Mouse (Mus musculus) cerebellum, postnatal 10 days (tissue): Measurements from ENCODE around the gene Cdcp1.
A peak's percentile ranks its signal among the peaks of the same experiment; 100 is the strongest.

Source experiments
- DNase-seq, 2 experiments: peaks; one replicate each; pipeline ENCODE4 v3.0.0; 2021; ENCODE audit warnings: mixed read lengths in 2 of 2

Cdcp1 gene

GRCm38 (mm10) chr9:123215621-123216440, at the start of gene Cdcp1:
Cdcp1 (minus strand) TSS chr9:123216038.
- DNase-seq: no peak

GRCm38 (mm10) chr9:123260611-123261021, 44.8 kb upstream of the Cdcp1 start, which contains the start of gene Tmem158:
Tmem158 (minus strand) TSS chr9:123260764.
- DNase-seq: peak; percentile 87 to 94

DNA sequence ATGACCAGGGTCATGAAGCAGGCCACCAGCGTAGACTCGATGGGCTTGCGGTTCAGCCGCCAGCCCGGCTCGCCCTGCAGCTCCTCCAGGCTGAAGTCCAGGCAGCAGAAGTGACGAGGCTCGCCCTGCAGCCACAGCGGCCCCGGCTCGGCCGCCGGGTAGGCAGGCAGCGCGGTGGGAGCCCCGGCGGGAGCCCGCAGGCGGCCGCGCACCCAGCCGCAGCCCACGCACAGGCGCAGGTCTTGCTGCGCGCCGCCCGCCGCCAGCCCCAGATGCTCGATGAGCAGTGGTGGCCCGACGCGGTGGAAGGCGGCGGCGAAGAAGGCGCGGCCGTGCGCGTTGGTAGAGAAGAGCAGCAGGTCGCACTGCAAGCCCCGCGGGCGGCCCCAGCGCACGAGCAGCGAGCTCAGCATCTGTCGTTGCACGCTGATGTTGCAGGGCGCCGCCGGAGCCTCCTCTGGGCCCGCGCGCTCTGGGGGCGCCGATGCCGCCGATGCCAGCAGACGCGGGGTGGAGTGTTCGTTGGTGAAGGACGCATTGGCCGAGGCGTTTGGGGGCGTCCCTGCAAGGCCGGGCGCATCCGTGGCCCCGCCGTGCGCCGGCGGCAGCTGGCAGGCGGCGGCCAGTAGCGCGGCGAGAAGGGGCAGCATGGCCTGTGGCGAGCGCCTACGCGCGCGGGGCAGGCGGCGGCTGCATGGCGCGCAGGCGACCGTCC, 44.2 kb upstream of the Cdcp1 start:
- DNase-seq: peak; percentile 64 to 69

GRCm38 (mm10) chr9:123259461-123259895, 43.6 kb upstream of the Cdcp1 start:
- DNase-seq: peak; percentile 95

- DNase-seq: peak; percentile 69 to 71
These were observed 43.0 kb upstream of the Cdcp1 start for GRCm38 (mm10) chr9:123258796-123259195.

DNA sequence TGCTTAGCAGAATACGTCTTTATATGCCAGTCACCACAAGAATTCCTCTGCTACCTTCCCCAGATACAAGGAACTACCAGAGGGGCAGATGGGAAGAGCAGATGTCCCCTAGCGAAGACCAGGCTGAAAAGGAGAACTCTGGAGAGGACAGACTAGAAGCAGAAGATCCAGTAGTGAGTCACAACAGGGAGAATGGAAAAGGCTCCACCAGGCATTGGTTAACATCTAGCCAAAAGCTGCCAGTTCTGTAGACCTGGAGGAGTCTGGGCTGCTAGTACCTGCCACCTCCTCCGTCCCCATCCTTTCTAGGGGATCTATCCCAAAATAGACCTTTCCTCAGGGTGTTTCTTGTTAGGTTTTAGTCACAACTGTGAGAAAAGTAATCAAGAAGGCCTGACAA, 39.9 kb upstream of the Cdcp1 start:
- DNase-seq: no peak

- DNase-seq: no peak
These were observed 32.2 kb upstream of the Cdcp1 start for GRCm38 (mm10) chr9:123247992-123248391.

DNA sequence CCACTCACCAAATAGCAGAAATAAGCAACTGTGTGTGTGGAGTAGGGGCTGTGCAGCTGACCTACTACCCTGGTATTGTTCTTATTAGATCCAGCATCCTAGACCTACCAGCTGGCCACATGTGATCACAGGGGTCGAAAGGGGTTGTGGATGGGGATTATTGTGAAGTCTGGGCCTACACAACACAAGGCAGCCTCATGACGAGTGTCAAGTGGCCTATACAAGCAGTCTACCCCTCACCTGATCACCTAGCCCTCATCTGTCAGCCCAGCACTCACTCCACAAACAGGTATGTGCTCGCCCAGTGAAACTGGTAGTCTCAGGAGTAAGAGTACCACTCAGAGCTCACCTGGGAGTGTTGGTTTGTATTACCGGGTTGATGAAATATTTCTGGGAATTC, 29.3 kb upstream of the Cdcp1 start:
- no peak for DNase-seq

DNA sequence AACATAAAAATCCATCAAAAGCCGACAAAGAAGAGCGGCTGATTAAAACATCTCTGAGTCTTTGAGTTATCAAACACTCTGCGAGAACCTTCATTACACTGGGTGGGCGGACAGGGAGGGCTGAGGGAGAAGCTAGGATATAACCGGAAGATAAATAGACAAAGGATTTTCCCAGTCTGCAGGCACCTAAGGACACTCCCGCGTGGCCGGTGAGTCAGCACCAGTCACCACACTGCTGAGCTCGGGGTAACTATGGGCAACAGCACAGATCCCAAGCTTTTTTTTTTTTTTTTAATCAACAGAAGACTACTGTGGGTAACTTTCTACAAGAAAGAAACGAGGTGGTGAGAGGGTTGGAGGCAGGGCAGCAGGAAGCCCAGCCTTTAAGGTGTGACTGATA, 28.1 kb upstream of the Cdcp1 start:
- no peak for DNase-seq

DNA sequence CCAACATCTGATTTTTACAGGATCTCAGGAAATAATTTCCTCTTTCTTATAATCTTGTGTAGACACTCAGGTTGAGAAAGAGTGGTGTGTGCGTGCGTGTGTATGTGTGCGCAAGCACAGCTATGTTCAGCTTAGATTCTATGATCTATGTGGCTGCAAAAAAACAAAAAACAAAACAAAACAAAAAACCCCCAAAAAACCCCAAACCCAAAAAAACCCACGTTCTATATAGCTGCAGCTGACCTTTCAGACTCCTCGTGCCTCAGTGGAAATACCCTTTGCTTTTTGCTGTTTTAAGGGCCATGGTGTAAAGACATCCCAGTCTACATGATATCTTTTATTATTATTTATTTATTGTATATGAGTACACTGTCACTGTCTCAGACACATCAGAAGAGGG, 25.4 kb upstream of the Cdcp1 start:
- no peak for DNase-seq

GRCm38 (mm10) chr9:123240751-123241150, 24.9 kb upstream of the Cdcp1 start:
- DNase-seq: no peak

GRCm38 (mm10) chr9:123240271-123240670, 24.4 kb upstream of the Cdcp1 start:
- DNase-seq: no peak

GRCm38 (mm10) chr9:123239651-123240050, 23.8 kb upstream of the Cdcp1 start:
- no peak for DNase-seq

- no peak for DNase-seq
These were observed 22.6 kb upstream of the Cdcp1 start for GRCm38 (mm10) chr9:123238256-123239045.

- DNase-seq: no peak
These were observed 21.9 kb upstream of the Cdcp1 start for GRCm38 (mm10) chr9:123237739-123238138.

DNA sequence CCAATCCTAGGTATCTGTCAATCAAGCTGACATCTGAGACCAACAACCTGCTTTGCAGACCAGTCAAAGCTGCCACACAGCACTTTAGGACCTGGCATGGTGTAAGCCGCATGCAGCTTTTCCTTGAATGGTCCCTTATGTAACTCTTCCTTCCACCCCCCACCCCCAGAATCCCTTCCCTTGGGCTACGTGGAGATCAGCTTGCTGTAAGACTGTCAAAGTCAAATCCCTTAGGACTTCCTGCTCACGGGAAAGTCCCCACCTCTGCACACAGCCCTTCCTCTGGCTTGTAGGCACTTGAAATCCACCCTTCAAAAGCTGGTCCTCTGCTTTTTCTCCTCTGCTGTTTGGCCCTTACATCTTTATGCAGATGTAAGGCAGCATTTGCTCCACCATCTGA, 19.8 kb upstream of the Cdcp1 start:
- no peak for DNase-seq

- DNase-seq: no peak
These were observed 14.0 kb upstream of the Cdcp1 start for GRCm38 (mm10) chr9:123229826-123230225.

DNA sequence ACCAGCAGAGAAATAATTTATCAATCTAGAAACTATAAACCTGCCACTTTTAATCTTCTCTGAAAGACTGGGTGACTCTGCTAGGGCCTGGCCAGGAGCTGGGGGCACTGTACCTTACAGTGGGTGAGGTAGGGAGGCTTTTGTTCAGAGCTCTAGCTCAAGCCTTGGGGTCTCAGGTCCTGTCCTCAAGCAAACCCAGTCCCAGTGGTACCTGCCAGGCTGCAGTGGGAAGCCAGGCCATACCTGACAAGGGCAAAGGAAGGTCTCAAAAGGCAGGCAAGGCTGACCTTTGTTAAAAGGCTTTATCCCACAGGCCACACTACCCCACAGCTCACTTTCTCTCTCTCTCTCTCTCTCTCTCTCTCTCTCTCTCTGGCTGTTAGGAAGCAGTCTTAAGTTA, 12.8 kb upstream of the Cdcp1 start:
- DNase-seq: no peak

- no peak for DNase-seq
These were observed 11.4 kb upstream of the Cdcp1 start for GRCm38 (mm10) chr9:123227106-123227750.

- no peak for DNase-seq
These were observed 9.1 kb upstream of the Cdcp1 start for GRCm38 (mm10) chr9:123224863-123225431.

DNA sequence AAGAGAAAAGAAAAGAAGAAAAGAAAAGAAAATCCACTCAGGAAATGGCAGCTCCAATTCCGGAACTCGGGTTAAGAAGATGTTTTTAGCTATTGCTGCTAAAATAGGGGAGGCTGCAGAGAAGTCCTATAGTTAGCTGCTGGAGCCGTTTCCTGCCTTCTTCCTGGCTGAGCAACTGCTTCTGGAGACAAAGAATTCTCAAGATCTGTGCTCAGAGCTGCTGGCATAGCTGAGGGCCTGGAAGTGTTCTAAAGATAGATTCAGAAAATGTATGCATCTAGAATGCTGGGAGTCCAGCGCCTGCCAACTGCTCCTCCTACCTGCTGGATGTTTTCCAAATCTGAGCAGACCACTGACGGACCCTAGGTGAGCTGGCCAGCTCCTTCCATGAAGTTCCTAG, 4.0 kb upstream of the Cdcp1 start:
- DNase-seq: peak in 1 of 2 experiments; percentile 28

- DNase-seq: no peak
These were observed 2.5 kb downstream of the Cdcp1 start for GRCm38 (mm10) chr9:123213371-123213770.
